In the genomic region with DNA sequence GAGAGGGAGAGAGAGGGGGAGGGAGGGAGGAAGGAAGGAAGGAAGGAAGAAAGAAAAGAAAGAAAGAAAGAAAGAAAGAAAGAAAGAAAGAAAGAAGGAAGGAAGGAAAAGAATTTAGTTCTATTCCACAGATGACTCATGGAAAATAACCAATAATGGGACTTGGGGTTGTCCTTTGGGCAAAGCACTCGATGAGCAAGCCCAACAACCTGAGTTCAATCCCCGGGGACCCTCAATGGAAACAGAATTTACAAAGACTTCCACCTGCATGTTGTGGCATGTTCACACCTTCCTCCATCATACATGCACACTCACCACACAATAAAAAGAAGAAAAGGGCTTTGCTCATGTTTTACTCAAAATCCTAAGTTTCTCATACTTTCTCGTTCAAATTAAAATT, we compare ENCODE assay signal across 36 mouse cellular contexts. TPM values are rescaled to one million over a fixed set of nuclear protein-coding genes. Genes with fewer than 3 reads are reported as not detected.
"Had no signal": no experiment of that assay in that cellular context is flagged by ENCODE, and none has a peak within 500 bp of the region (broad histone marks: within the 10 kb centered on the region; RNA-seq: fewer than 3 reads in every experiment).

No protein-coding gene starts in this region.

- H3K27ac ChIP-seq: heart, embryonic 13.5 days; heart, embryonic 15.5 days; hindbrain, embryonic 10.5 days; hindbrain, embryonic 12.5 days; hindbrain, embryonic 13.5 days; hindbrain, embryonic 14.5 days; hindbrain, embryonic 15.5 days; hindbrain, postnatal 0 days; intestine, embryonic 15.5 days; kidney, embryonic 15.5 days; kidney, postnatal 0 days; layer of hippocampus, adult 2 months; left cerebral cortex, adult 2 months had no signal

- H3K9ac ChIP-seq: heart, embryonic 12.5 days; heart, embryonic 13.5 days; heart, embryonic 15.5 days; hindbrain, embryonic 12.5 days; hindbrain, embryonic 13.5 days; hindbrain, embryonic 14.5 days; hindbrain, embryonic 15.5 days; intestine, embryonic 15.5 days; kidney, embryonic 15.5 days had no signal

- H3K4me2 ChIP-seq: heart, embryonic 11.5 days; heart, embryonic 12.5 days; heart, embryonic 13.5 days; heart, embryonic 15.5 days; hindbrain, embryonic 12.5 days; hindbrain, embryonic 13.5 days; hindbrain, embryonic 14.5 days; hindbrain, embryonic 15.5 days; intestine, embryonic 15.5 days; kidney, embryonic 15.5 days had no signal

- H3K4me3 ChIP-seq: heart, embryonic 12.5 days; heart, embryonic 13.5 days; heart, embryonic 15.5 days; hindbrain, embryonic 10.5 days; hindbrain, embryonic 12.5 days; hindbrain, embryonic 13.5 days; hindbrain, embryonic 15.5 days; intestine, embryonic 15.5 days; kidney, embryonic 15.5 days; layer of hippocampus, adult 2 months; left cerebral cortex, adult 2 months had no signal

- H3K9me3 ChIP-seq: heart, embryonic 15.5 days; hindbrain, embryonic 10.5 days; hindbrain, embryonic 12.5 days; hindbrain, embryonic 13.5 days; hindbrain, embryonic 15.5 days; intestine, embryonic 15.5 days; kidney, embryonic 15.5 days had no signal

- H3K36me3 ChIP-seq: heart, embryonic 12.5 days; heart, embryonic 13.5 days; heart, embryonic 15.5 days; hindbrain, embryonic 10.5 days; hindbrain, embryonic 12.5 days; hindbrain, embryonic 13.5 days; hindbrain, embryonic 15.5 days; intestine, embryonic 15.5 days; kidney, embryonic 15.5 days had no signal

- H3K4me1 ChIP-seq: heart, embryonic 12.5 days; heart, embryonic 13.5 days; heart, embryonic 15.5 days; hindbrain, embryonic 10.5 days; hindbrain, embryonic 12.5 days; hindbrain, embryonic 13.5 days; hindbrain, embryonic 15.5 days; intestine, embryonic 15.5 days; kidney, embryonic 15.5 days had no signal

- H3K27me3 ChIP-seq: heart, embryonic 12.5 days; heart, embryonic 13.5 days; heart, embryonic 15.5 days; hindbrain, embryonic 12.5 days; hindbrain, embryonic 13.5 days; hindbrain, embryonic 15.5 days; intestine, embryonic 15.5 days; kidney, embryonic 15.5 days had no signal

- DNase-seq: heart, postnatal 10 days; heart, postnatal 14 days; heart, postnatal 36 days; heart, postnatal 4 days; kidney, adult 11 months; kidney, adult 18-20 months; kidney, adult 2 months; kidney, adult 8-10 months; kidney, adult 9 months; kidney, postnatal 10 days; kidney, postnatal 14 days; kidney, postnatal 25 days; kidney, postnatal 36 days; kidney, postnatal 4 days; layer of hippocampus, adult 9-11 months; layer of hippocampus, postnatal 36 days had no signal

RNA-seq across cellular contexts. Expression of a gene that starts 22.4 kb away (rescaled TPM):
- total RNA-seq: hematopoietic stem cell, adult 5-6 weeks had no signal
- polyA plus RNA-seq: heart, embryonic 11.5 days; heart, postnatal 0 days; hindbrain, embryonic 11.5 days; hindbrain, embryonic 14.5 days; kidney, embryonic 14.5 days; kidney, embryonic 15.5 days; kidney, embryonic 16.5 days; kidney, postnatal 0 days had no signal
